Mouse (Mus musculus) CH12.LX (cell line): ENCODE measurements around the gene Btbd3. TPM values are rescaled to one million over a fixed set of nuclear protein-coding genes. Genes with fewer than 3 reads are reported as not detected.

Source experiments
- DNase-seq: peaks from one replicate; pipeline ENCODE4 v3.0.0-alpha.2; 2013; ENCODE audit errors: extremely low read depth
- H3K27ac ChIP-seq: 2 replicates; pipeline ENCODE4 v1.5.1; 2012; ENCODE audit warnings: low read depth, mild to moderate bottlenecking, control low read depth, moderate library complexity; ENCODE audit not compliant: insufficient read depth
- H3K27me3 ChIP-seq: replicated peaks from 2 replicates; pipeline ENCODE3; 2012; ENCODE audit warnings: inconsistent platforms
- H3K36me3 ChIP-seq, 2 experiments: replicated peaks in 1 of 2; 2 replicates each; pipeline versions ENCODE3 to v1.6.1; 2012; ENCODE audit warnings: inconsistent platforms in 1 of 2, low read length in 1 of 2, mild to moderate bottlenecking in 1 of 2, mixed read lengths in 1 of 2, moderate library complexity in 1 of 2; ENCODE audit not compliant: control insufficient read depth in 1 of 2, insufficient read depth in 1 of 2
- H3K4me1 ChIP-seq, 2 experiments: 2 replicates each; pipeline ENCODE4 v1.6.1; 2012; ENCODE audit warnings: inconsistent platforms in 1 of 2, moderate library complexity in 1 of 2; ENCODE audit not compliant: insufficient read depth in 2 of 2, control insufficient read depth in 1 of 2
- H3K4me2 ChIP-seq: 2 replicates; pipeline ENCODE4 v1.6.1; 2012; ENCODE audit warnings: low read depth, mild to moderate bottlenecking, control low read depth; ENCODE audit not compliant: poor library complexity, insufficient read depth, severe bottlenecking
- H3K4me3 ChIP-seq, 3 experiments: fragments of 150-350 bp in 1 of 3; sonication (generic) in 1 of 3; replicated peaks in 1 of 3; 2 replicates each; pipeline versions ENCODE3 to v1.5.1; 2011 to 2012; ENCODE audit warnings: low read depth in 2 of 3, low read length in 2 of 3, mild to moderate bottlenecking in 2 of 3, moderate library complexity in 2 of 3, control low read depth in 1 of 3, improper control_type of control experiment in 1 of 3, inconsistent platforms in 1 of 3, mixed read lengths in 1 of 3; ENCODE audit not compliant: poor library complexity in 1 of 3
- H3K79me2 ChIP-seq: replicated peaks from 2 replicates; pipeline ENCODE4 v1.6.1; 2012; ENCODE audit warnings: mild to moderate bottlenecking, moderate library complexity; ENCODE audit not compliant: control insufficient read depth, poor library complexity, insufficient read depth, severe bottlenecking; ENCODE audit errors: extremely low read depth
- H3K9ac ChIP-seq: 2 replicates; pipeline ENCODE4 v1.6.1; 2012; ENCODE audit warnings: low read depth, mild to moderate bottlenecking, control low read depth, moderate library complexity; ENCODE audit not compliant: insufficient read depth
- H3K9me3 ChIP-seq: replicated peaks from 2 replicates; pipeline ENCODE3; 2012; ENCODE audit warnings: low read length, inconsistent platforms, mixed read lengths
- CHD1 ChIP-seq: IDR thresholded peaks from 2 replicates; pipeline ENCODE4 v1.6.1; 2012; ENCODE audit warnings: low read depth, low read length, improper control_type of control experiment, inconsistent platforms
- CTCF ChIP-seq, 2 experiments: IDR thresholded peaks in 1 of 2; conservative IDR thresholded peaks in 1 of 2; 2 replicates each; pipeline ENCODE4 v1.5.1; 2011 to 2012; ENCODE audit warnings: low read depth in 2 of 2, low read length in 2 of 2, improper control_type of control experiment in 1 of 2, inconsistent platforms in 1 of 2, mild to moderate bottlenecking in 1 of 2, moderate library complexity in 1 of 2
- E2F4 ChIP-seq: IDR thresholded peaks from 2 replicates; pipeline ENCODE4 v1.6.1; 2011; ENCODE audit warnings: low read depth, low read length, improper control_type of control experiment; ENCODE audit not compliant: insufficient replicate concordance
- ELF1 ChIP-seq: IDR thresholded peaks from 2 replicates; pipeline ENCODE4 v1.6.1; 2014; ENCODE audit warnings: low read depth, mild to moderate bottlenecking, inconsistent platforms, low read length, improper control_type of control experiment
- EP300 ChIP-seq: IDR thresholded peaks from 2 replicates; pipeline ENCODE4 v1.6.1; 2011; ENCODE audit warnings: low read length, improper control_type of control experiment
- GABPA ChIP-seq: IDR thresholded peaks from 2 replicates; pipeline ENCODE4 v1.6.1; 2012; ENCODE audit warnings: low read depth, low read length, improper control_type of control experiment, inconsistent platforms; ENCODE audit not compliant: insufficient replicate concordance
- MAFK ChIP-seq: IDR thresholded peaks from 2 replicates; pipeline ENCODE4 v1.6.1; 2011; ENCODE audit warnings: low read length, improper control_type of control experiment; ENCODE audit not compliant: insufficient replicate concordance
- MAX ChIP-seq: IDR thresholded peaks from 2 replicates; pipeline ENCODE4 v1.6.1; 2011; ENCODE audit warnings: low read length, improper control_type of control experiment
- MEF2A ChIP-seq: IDR thresholded peaks from 2 replicates; pipeline ENCODE4 v1.6.1; 2014; ENCODE audit warnings: low read depth, mild to moderate bottlenecking, inconsistent platforms, low read length, improper control_type of control experiment, borderline replicate concordance
- MXI1 ChIP-seq: IDR thresholded peaks from 2 replicates; pipeline ENCODE4 v1.6.1; 2011; ENCODE audit warnings: mild to moderate bottlenecking, low read depth, low read length, improper control_type of control experiment
- MYC ChIP-seq: IDR thresholded peaks from 2 replicates; pipeline ENCODE4 v1.6.1; 2011; ENCODE audit warnings: low read depth, mild to moderate bottlenecking, improper control_type of control experiment, low read length
- NELFE ChIP-seq: IDR thresholded peaks from 2 replicates; pipeline ENCODE4 v1.6.1; 2011; ENCODE audit warnings: low read depth, low read length, improper control_type of control experiment
- PAX5 ChIP-seq: IDR thresholded peaks from 2 replicates; pipeline ENCODE4 v1.6.1; 2012; ENCODE audit warnings: low read length, inconsistent platforms, mixed read lengths
- RAD21 ChIP-seq: IDR thresholded peaks from 2 replicates; pipeline ENCODE4 v1.6.1; 2011; ENCODE audit warnings: low read depth, mild to moderate bottlenecking, low read length, improper control_type of control experiment, moderate library complexity
- RCOR1 ChIP-seq: conservative IDR thresholded peaks from 2 replicates; pipeline ENCODE4 v1.6.1; 2012; ENCODE audit warnings: low read depth, mild to moderate bottlenecking, inconsistent platforms, low read length, improper control_type of control experiment
- SIN3A ChIP-seq: IDR thresholded peaks from 2 replicates; pipeline ENCODE4 v1.6.1; 2012; ENCODE audit warnings: low read length, improper control_type of control experiment, inconsistent platforms
- SMC3 ChIP-seq: IDR thresholded peaks from 2 replicates; pipeline ENCODE4 v1.6.1; 2011; ENCODE audit warnings: low read depth, low read length, improper control_type of control experiment
- ZC3H11A ChIP-seq: IDR thresholded peaks from 2 replicates; pipeline ENCODE4 v1.6.1; 2012; ENCODE audit warnings: low read depth, mild to moderate bottlenecking, inconsistent platforms, low read length, improper control_type of control experiment
- ZKSCAN1 ChIP-seq: IDR thresholded peaks from 2 replicates; pipeline ENCODE4 v1.6.1; 2012; ENCODE audit warnings: low read depth, inconsistent platforms, low read length, improper control_type of control experiment, borderline replicate concordance
- dilution Hi-C: fragments of 300-500 bp; cut with MboI; formaldehyde crosslinking; loops from 2 replicates; pipeline ENCODE4 v1.14.3; 2020; ENCODE audit warnings: low sequenced_read_pairs; ENCODE audit not compliant: extremely low pct_unique_long_range_greater_than_20kb, extremely low pct_ligation_motif_present
- in situ Hi-C: fragments of 300-500 bp; cut with MboI; formaldehyde crosslinking; loops from 3 replicates; pipeline ENCODE4 v1.14.3; 2019; ENCODE audit warnings: low sequenced_read_pairs, low pct_ligation_motif_present, low pct_unique_long_range_greater_than_20kb, mixed read lengths
- polyA plus RNA-seq: library from polyadenylated mRNA; unstranded; fragments of >175 nt; gene quantifications from 2 replicates; pipeline ENCODE4 v1.2.1, GENCODE M21; 2012; ENCODE audit warnings: low read depth; ENCODE audit not compliant: insufficient read length
- total RNA-seq, 2 experiments: library from RNA; depleted of rRNA; stranded (reverse); fragments of 300-350 nt in 1 of 2; fragments of >200 nt in 1 of 2; gene quantifications; 2 replicates each; pipeline ENCODE4 v1.2.3; 2012 to 2014

Gene Btbd3
- total and polyA plus RNA-seq, 3 experiments, result not detected

GRCm38 (mm10) chr2:138274086-138274485 lies 17.7 kb downstream of the Btbd3 start:
- H3K4me3 ChIP-seq, result no peak overlapping the region
- H3K4me2 ChIP-seq, result no peak overlapping the region
- dilution Hi-C loops (no loop called here), in situ Hi-C loops (no loop called here)
- H3K36me3 ChIP-seq, result no peaks in the 10 kb centered on the region
- H3K27me3 ChIP-seq, result no peaks in the 10 kb centered on the region
- H3K27ac ChIP-seq, result no peak overlapping the region
- H3K9me3 ChIP-seq, result peaks cover 60% of the 10 kb centered on the region
- DNase-seq, result no peak
- no peak overlapping the region for H3K9ac ChIP-seq
- H3K4me1 ChIP-seq, result no peaks in the 10 kb centered on the region
- no peaks in the 10 kb centered on the region for H3K79me2 ChIP-seq
- TF ChIP-seq CHD1, result no peak
- no peak for TF ChIP-seq ZKSCAN1
- TF ChIP-seq SMC3, result no peak
- TF ChIP-seq GABPA, result no peak
- no peak for TF ChIP-seq MAX
- no peak for TF ChIP-seq EP300
- TF ChIP-seq MEF2A, result no peak
- no peak for TF ChIP-seq MXI1
- no peak for TF ChIP-seq PAX5
- TF ChIP-seq CTCF (conservative IDR thresholded peaks at IDR 0.05 in 1 of 2, IDR thresholded peaks at IDR 0.05 in 1 of 2; ENCODE audit: low read depth in 2 of 2, low read length in 2 of 2), result no peak
- TF ChIP-seq MAFK, result no peak
- no peak for TF ChIP-seq E2F4

GRCm38 (mm10) chr2:138277842-138278691 lies 21.7 kb downstream of the Btbd3 start:
- H3K4me2 ChIP-seq, result no peak overlapping the region
- TF ChIP-seq MXI1 (no peak), SIN3A (no peak), RAD21 (no peak), ELF1 (no peak), NELFE (no peak), E2F4 (no peak), RCOR1 (no peak), ZC3H11A (no peak), GABPA (no peak), MYC (no peak)
- H3K9me3 ChIP-seq, result peaks cover 69% of the 10 kb centered on the region
- H3K79me2 ChIP-seq, result no peaks in the 10 kb centered on the region
- DNase-seq, result no peak
- H3K9ac ChIP-seq, result no peak overlapping the region
- dilution Hi-C loops (no loop called here), in situ Hi-C loops (no loop called here)
- no peaks in the 10 kb centered on the region for H3K4me1 ChIP-seq
- no peaks in the 10 kb centered on the region for H3K27me3 ChIP-seq
- H3K4me3 ChIP-seq, result no peak overlapping the region
- no peaks in the 10 kb centered on the region for H3K36me3 ChIP-seq
- H3K27ac ChIP-seq, result no peak overlapping the region
